ENCODE assay signal across 9 mouse cellular contexts in genomic region chr2:168691774-168692173, GRCm38 (mm10). TPM values are rescaled to one million over a fixed set of nuclear protein-coding genes. Genes with fewer than 3 reads are reported as not detected.
DNase-seq lines count a peak whose midpoint lies in the region; ATAC-seq and TF ChIP-seq lines count a peak whose summit lies in the region.
"Had no signal": no experiment of that assay in that cellular context is flagged by ENCODE, and none has a peak within 500 bp of the region (broad histone marks: within the 10 kb centered on the region; RNA-seq: fewer than 3 reads in every experiment).

No protein-coding gene starts in this region.

- H3K9ac ChIP-seq in forebrain, embryonic 12.5 days: no peak overlapping the region
- H3K9ac ChIP-seq in liver, embryonic 14.5 days (replicated peaks): no peak overlapping the region
- H3K9ac ChIP-seq: neural tube, embryonic 12.5 days had no signal

- no peak overlapping the region for H3K27ac ChIP-seq in spleen, adult 2 months (ENCODE audit: insufficient read depth, low read length)
- H3K27ac ChIP-seq in forebrain, embryonic 12.5 days: no peak overlapping the region
- no peak overlapping the region for H3K27ac ChIP-seq in liver, embryonic 14.5 days
- H3K27ac ChIP-seq: neural tube, embryonic 12.5 days had no signal

- WGBS in spleen, adult 2 months: 59% methylated on average over 6 of the region's 6 CpGs
- 57% methylated on average over 6 of the region's 6 CpGs for WGBS in forebrain, embryonic 12.5 days
- WGBS in liver, embryonic 14.5 days (ENCODE audit: insufficient replicate concordance): 36% methylated on average over 6 of the region's 6 CpGs

- H3K36me3 ChIP-seq in spleen, adult 2 months (ENCODE audit: control insufficient read depth, insufficient read depth, low read length): no peaks in the 10 kb centered on the region
- peaks cover 12% of the 10 kb centered on the region for H3K36me3 ChIP-seq in forebrain, embryonic 12.5 days (replicated peaks)
- no peaks in the 10 kb centered on the region for H3K36me3 ChIP-seq in liver, embryonic 14.5 days (replicated peaks; ENCODE audit: control insufficient read depth, insufficient read depth, low read depth)

- no peak for TF ChIP-seq POLR2A in spleen, adult 2 months (IDR thresholded peaks at IDR 0.05; ENCODE audit: low read depth, low read length)

- peak; percentile 42; the same call in 1 of the 2 replicates for ATAC-seq in forebrain, embryonic 12.5 days (ENCODE audit: low FRiP score)
- no peak for ATAC-seq in liver, embryonic 14.5 days (ENCODE audit: insufficient read depth)
- ATAC-seq in inflammation-experienced regulatory T-cells, adult 6 months: no peak

- H3K27me3 ChIP-seq in spleen, adult 2 months (ENCODE audit: control insufficient read depth, insufficient read depth, low read length): no peaks in the 10 kb centered on the region
- no peaks in the 10 kb centered on the region for H3K27me3 ChIP-seq in forebrain, embryonic 12.5 days
- no peaks in the 10 kb centered on the region for H3K27me3 ChIP-seq in liver, embryonic 14.5 days (ENCODE audit: control insufficient read depth, insufficient read depth, low read length)
- H3K27me3 ChIP-seq: neural tube, embryonic 12.5 days had no signal

- no peak overlapping the region for H3K4me3 ChIP-seq in spleen, adult 2 months (ENCODE audit: extremely low read depth, insufficient read depth, insufficient read length)
- H3K4me3 ChIP-seq in forebrain, embryonic 12.5 days (replicated peaks): no peak overlapping the region
- no peak overlapping the region for H3K4me3 ChIP-seq in liver, embryonic 14.5 days (ENCODE audit: insufficient read depth in 1 of 2, low read depth in 2 of 2, low read length in 2 of 2)
- H3K4me3 ChIP-seq: neural tube, embryonic 12.5 days had no signal

- peak; percentile 37; the same call in 1 of the 2 replicates for TF ChIP-seq CTCF in spleen, adult 2 months (IDR thresholded peaks at IDR 0.05; ENCODE audit: extremely low read depth, insufficient read depth, insufficient read length, insufficient replicate concordance)
- TF ChIP-seq CTCF in liver, embryonic 14.5 days (IDR thresholded peaks at IDR 0.05; ENCODE audit: low read depth): peak; percentile 77

- no peaks in the 10 kb centered on the region for H3K9me3 ChIP-seq in forebrain, embryonic 12.5 days
- no peaks in the 10 kb centered on the region for H3K9me3 ChIP-seq in liver, embryonic 14.5 days (ENCODE audit: control insufficient read depth, low read length)

- no peak overlapping the region for H3K4me2 ChIP-seq in forebrain, embryonic 12.5 days
- no peak overlapping the region for H3K4me2 ChIP-seq in liver, embryonic 14.5 days (ENCODE audit: low read depth)
- H3K4me2 ChIP-seq: neural tube, embryonic 12.5 days had no signal

- TF ChIP-seq EP300 in liver, embryonic 14.5 days (IDR thresholded peaks at IDR 0.05; ENCODE audit: low read depth): no peak

- DNase-seq in spleen, adult 2 months (ENCODE audit: low read depth in 1 of 2, low spot score in 2 of 2): peak in 1 of 2 experiments; percentile 20
- DNase-seq in spleen, postnatal 4 days (ENCODE audit: low spot score in 2 of 2): no peak
- peak; percentile 11 for DNase-seq in c-Kit-positive CD71-positive TER-119-positive erythroid progenitor cells, embryonic 14.5 days (ENCODE audit: low spot score)
- peak; percentile 58 for DNase-seq in hindlimb bud, embryonic 11.5 days (ENCODE audit: extremely low spot score, low read depth, low spot score)
- DNase-seq in liver, embryonic 14.5 days (ENCODE audit: low read depth in 3 of 3, low spot score in 3 of 3): peak in 1 of 3 experiments; percentile 6
- DNase-seq in retina, postnatal 7 days (ENCODE audit: low read depth, low spot score): peak; percentile 48

- H3K4me1 ChIP-seq in spleen, adult 2 months (ENCODE audit: control insufficient read depth, insufficient read depth, insufficient read length): no peaks in the 10 kb centered on the region
- peaks cover 17% of the 10 kb centered on the region for H3K4me1 ChIP-seq in forebrain, embryonic 12.5 days
- no peaks in the 10 kb centered on the region for H3K4me1 ChIP-seq in liver, embryonic 14.5 days (replicated peaks; ENCODE audit: control insufficient read depth in 2 of 2, insufficient read depth in 2 of 2, low read length in 1 of 2)

RNA-seq across cellular contexts. Expression of gene Atp9a, which starts 50.4 kb away (rescaled TPM):
- 13.0 and 13.2 TPM in 2 replicates for polyA plus RNA-seq in spleen, adult 2 months (2012; rRNA removed)
- 27.6 and 28.3 TPM in 2 replicates for polyA plus RNA-seq in forebrain, embryonic 12.5 days (2016; fragmentation: Nextera tagmentation; extraction: Ambion mirVana)
- 2.1 and 2.3 TPM in 2 replicates for polyA plus RNA-seq in liver, embryonic 14.5 days (2012; rRNA removed)
- polyA plus RNA-seq in liver, embryonic 14.5 days (2014; fragmentation: Nextera tagmentation; extraction: Ambion mirVana): 1.3 and 1.7 TPM in 2 replicates
- 10 to 100 TPM in 2 of 3 experiments, 1 to 10 TPM in 1; 6.8 to 11.0 (median 10.6) TPM for polyA plus RNA-seq in inflammation-experienced regulatory T-cells, adult 6 months (2017; shearing (Covaris generic))

Comparison
In these comparisons a context has a peak if more than half of its experiments do, and no peak if none do; other contexts are left out.
1. DNase-seq: peak in c-Kit-positive CD71-positive TER-119-positive erythroid progenitor cells, embryonic 14.5 days (single experiment), hindlimb bud, embryonic 11.5 days (single experiment) and retina, postnatal 7 days (single experiment); none in spleen, postnatal 4 days (0 of 2).